Mouse (Mus musculus): ENCODE measurements at regions not wholly inside any gene's neighbourhood (a gene's known extent, or its start where the extent isn't known, plus 50 kb on each side); places are given as distances from the start of the nearest gene placed in this dataset.
A peak's percentile ranks its signal among the peaks of the same experiment; 100 is the strongest.

DNA sequence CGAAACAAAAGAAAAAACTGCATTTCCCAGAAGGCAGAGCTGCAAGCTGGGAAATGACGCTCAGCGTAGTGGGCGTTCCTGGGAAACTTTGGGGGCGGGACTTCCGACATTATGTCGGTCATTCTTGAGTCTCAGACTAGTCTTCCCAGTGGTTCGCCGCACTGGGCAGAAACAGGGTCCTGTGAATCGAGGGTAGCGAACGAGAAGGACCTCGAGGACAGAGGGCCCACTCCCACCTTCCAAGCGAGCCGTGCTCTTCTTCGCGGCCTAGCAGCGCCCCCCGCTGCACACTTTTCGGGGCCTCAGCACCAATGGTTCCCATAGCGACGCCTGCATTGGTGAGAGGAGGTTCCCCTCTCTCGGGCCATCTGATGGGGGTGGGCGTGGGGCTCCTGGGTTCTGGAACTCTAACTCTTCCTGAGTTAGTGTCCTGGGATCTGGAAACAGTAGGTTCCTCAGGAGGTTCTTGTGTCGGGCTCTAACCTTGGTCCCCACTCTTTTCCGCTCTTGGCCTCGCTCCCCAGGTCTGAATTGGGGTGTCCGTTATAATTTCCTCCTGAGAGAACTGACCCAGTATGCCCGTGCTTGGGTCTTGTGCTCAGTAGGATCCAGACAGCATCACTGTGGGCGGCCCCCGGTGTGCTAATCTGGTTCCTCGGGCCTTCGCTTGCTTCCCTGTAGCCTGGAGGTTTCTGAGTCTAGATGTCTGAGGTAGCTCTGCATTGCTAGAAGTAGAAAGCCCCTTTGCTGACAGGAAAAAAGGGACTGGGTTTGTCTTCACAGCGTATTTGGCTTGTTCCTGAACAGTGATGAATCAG lies 52.8 kb upstream of the Gramd1a start:
- no peaks in the 10 kb centered on the region for H3K36me3 ChIP-seq (ENCODE audit: insufficient read depth)
- WGBS, result 44% methylated on average over 34 of the region's 34 CpGs
- H3K27ac ChIP-seq (ENCODE audit: low read depth), result 0 out of 2 replicates have a peak overlapping the region, but pooled peaks have one; percentile 33
- DNase-seq (peak; percentile 93), ATAC-seq (ENCODE audit: insufficient read depth) (peak; percentile 88)
- peak overlapping the region; percentile 70 for H3K9ac ChIP-seq
- peak overlapping the region; percentile 67 for H3K4me2 ChIP-seq
- peak overlapping the region; percentile 66 for H3K4me3 ChIP-seq (ENCODE audit: low read depth, low read length)
- no peak for TF ChIP-seq CTCF (IDR thresholded peaks at IDR 0.05; ENCODE audit: low read depth)
- no peaks in the 10 kb centered on the region for H3K9me3 ChIP-seq (ENCODE audit: low read depth, low read length)
- no peaks in the 10 kb centered on the region for H3K27me3 ChIP-seq (ENCODE audit: insufficient read depth, low read length)
- H3K4me1 ChIP-seq (ENCODE audit: insufficient read depth), result no peaks in the 10 kb centered on the region

DNA sequence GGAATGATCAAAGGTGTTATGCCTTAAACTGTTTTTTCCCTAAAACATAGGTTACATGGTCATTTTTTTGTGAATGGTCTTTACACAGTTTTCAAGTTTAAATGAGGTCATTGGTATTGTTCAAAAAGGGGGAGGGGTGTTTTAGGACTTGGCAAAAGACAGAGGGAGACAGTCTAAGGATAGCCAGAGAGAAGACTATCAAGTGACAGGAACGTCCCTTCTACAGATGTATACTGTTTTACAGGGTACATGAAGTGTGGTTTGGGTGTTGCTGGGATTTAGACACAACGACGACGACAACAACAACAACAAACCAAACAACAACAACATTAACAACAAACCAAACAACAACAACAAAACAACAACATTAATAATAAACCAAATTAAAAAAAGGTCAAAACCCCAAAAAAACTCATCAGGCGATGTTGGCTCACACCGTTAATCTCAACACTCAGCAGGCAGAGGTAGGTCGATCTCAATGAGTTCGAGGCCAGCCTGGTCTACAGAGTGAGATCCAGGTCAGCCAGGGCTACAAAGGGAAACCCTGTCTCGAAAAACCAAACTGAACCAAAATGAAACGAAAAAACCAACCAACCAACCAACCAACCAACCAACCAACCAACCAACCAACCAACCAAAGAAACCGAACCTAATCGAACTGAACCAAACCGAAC lies 52.0 kb upstream of the Gramd1a start:
- no peaks in the 10 kb centered on the region for H3K9me3 ChIP-seq (ENCODE audit: low read depth, low read length)
- no peaks in the 10 kb centered on the region for H3K36me3 ChIP-seq (ENCODE audit: insufficient read depth)
- peak; percentile 72 for ATAC-seq (ENCODE audit: insufficient read depth)
- peak overlapping the region; percentile 67 for H3K4me2 ChIP-seq
- H3K27ac ChIP-seq (ENCODE audit: low read depth), result no peak overlapping the region
- no peaks in the 10 kb centered on the region for H3K27me3 ChIP-seq (ENCODE audit: insufficient read depth, low read length)
- no peak for DNase-seq
- WGBS, result 71% methylated on average over 13 of the region's 13 CpGs
- no peaks in the 10 kb centered on the region for H3K4me1 ChIP-seq (ENCODE audit: insufficient read depth)
- no peak for TF ChIP-seq CTCF (IDR thresholded peaks at IDR 0.05; ENCODE audit: low read depth)
- H3K9ac ChIP-seq, result no peak overlapping the region
- peak overlapping the region; percentile 66 for H3K4me3 ChIP-seq (ENCODE audit: low read depth, low read length)

All from lung, embryonic 14.5 days (tissue).